Mouse (Mus musculus) ES-CJ7 (cell line): ENCODE data around the gene Srarp.

ENCODE experiments used
- DNase-seq: peaks from one replicate; pipeline ENCODE4 v3.0.0; 2011; ENCODE audit warnings: low read depth, low spot score

Gene Srarp

GRCm38 (mm10) chr4:141425484-141426479 lies 10.1 kb downstream of the Srarp start:
- peak; percentile 94 for DNase-seq

GRCm38 (mm10) chr4:141423691-141424431 lies 12.0 kb downstream of the Srarp start:
- DNase-seq = no peak

GRCm38 (mm10) chr4:141423288-141423687 lies 12.6 kb downstream of the Srarp start:
- no peak for DNase-seq

GRCm38 (mm10) chr4:141422841-141423240 lies 13.1 kb downstream of the Srarp start:
- no peak for DNase-seq

GRCm38 (mm10) chr4:141421423-141421822 lies 14.5 kb downstream of the Srarp start:
- DNase-seq = no peak

- no peak for DNase-seq
Measured at GRCm38 (mm10) chr4:141420886-141421285, 15.0 kb downstream of the Srarp start.

GRCm38 (mm10) chr4:141420192-141420829 lies 15.6 kb downstream of the Srarp start, which contains the start of gene Hspb7:
Gene Hspb7, plus strand, starts transcription at chr4:141420779.
- no peak for DNase-seq

- DNase-seq = peak; percentile 76
Measured at GRCm38 (mm10) chr4:141419398-141420191, 16.3 kb downstream of the Srarp start.

- no peak for DNase-seq
Measured at GRCm38 (mm10) chr4:141415924-141416323, 20.0 kb downstream of the Srarp start, which contains the start of gene Clcnkb. Gene Clcnkb, minus strand, starts transcription at chr4:141416014.

GRCm38 (mm10) chr4:141411430-141411992 lies 24.4 kb downstream of the Srarp start:
- DNase-seq = peak; percentile 75

- no peak for DNase-seq
Measured at GRCm38 (mm10) chr4:141408577-141408976, 27.3 kb downstream of the Srarp start.

GRCm38 (mm10) chr4:141406516-141407299 lies 29.2 kb downstream of the Srarp start:
- DNase-seq = peak; percentile 79

GRCm38 (mm10) chr4:141405314-141405622 lies 30.6 kb downstream of the Srarp start:
- DNase-seq = no peak

- DNase-seq = peak; percentile 85
Measured at GRCm38 (mm10) chr4:141404518-141405313, 31.2 kb downstream of the Srarp start.

GRCm38 (mm10) chr4:141400171-141400570 lies 35.7 kb downstream of the Srarp start:
- DNase-seq = no peak

- no peak for DNase-seq
Measured at GRCm38 (mm10) chr4:141398545-141398944, 37.4 kb downstream of the Srarp start, which contains the start of gene Clcnka. Gene Clcnka, minus strand, starts transcription at chr4:141398724.

- DNase-seq = no peak
Measured at GRCm38 (mm10) chr4:141397861-141398260, 38.0 kb downstream of the Srarp start.

- DNase-seq = peak; percentile 33
Measured at GRCm38 (mm10) chr4:141394751-141395150, 41.2 kb downstream of the Srarp start.

- DNase-seq = no peak
Measured at GRCm38 (mm10) chr4:141391293-141391692, 44.6 kb downstream of the Srarp start.
